Mouse (Mus musculus) CD4-positive, CD25-positive, alpha-beta regulatory T cell, adult 2 months (primary cell): Measurements from ENCODE around the gene Selenof.

Source experiments
- DNase-seq: peaks from one replicate; pipeline ENCODE4 v3.0.0-alpha.2; 2012; ENCODE audit warnings: low read depth, low spot score

The Selenof gene

GRCm38 (mm10) chr3:144561511-144562250 lies 8.4 kb upstream of the Selenof start:
- DNase-seq = peak; percentile 53

GRCm38 (mm10) chr3:144563916-144564315 lies 6.2 kb upstream of the Selenof start:
- no peak for DNase-seq

GRCm38 (mm10) chr3:144565212-144565611 lies 4.9 kb upstream of the Selenof start:
- no peak for DNase-seq

GRCm38 (mm10) chr3:144568861-144569361 lies 1.2 kb upstream of the Selenof start:
- peak; percentile 31 for DNase-seq

- peak; percentile 63 for DNase-seq
Observed at GRCm38 (mm10) chr3:144569401-144569971, 618 bp upstream of the Selenof start.

- no peak for DNase-seq
Observed at GRCm38 (mm10) chr3:144570816-144571487, 848 bp downstream of the Selenof start.

GRCm38 (mm10) chr3:144574256-144574655 lies 4.2 kb downstream of the Selenof start:
- no peak for DNase-seq

- no peak for DNase-seq
Observed at GRCm38 (mm10) chr3:144577366-144578340, 7.5 kb downstream of the Selenof start.

- no peak for DNase-seq
Observed at GRCm38 (mm10) chr3:144578921-144579320, 8.8 kb downstream of the Selenof start.

GRCm38 (mm10) chr3:144579796-144580195 lies 9.7 kb downstream of the Selenof start:
- no peak for DNase-seq

- no peak for DNase-seq
Observed at GRCm38 (mm10) chr3:144580281-144580680, 10.2 kb downstream of the Selenof start.

GRCm38 (mm10) chr3:144581842-144582241 lies 11.7 kb downstream of the Selenof start:
- DNase-seq = no peak

GRCm38 (mm10) chr3:144582306-144582705 lies 12.2 kb downstream of the Selenof start:
- DNase-seq = no peak

GRCm38 (mm10) chr3:144583789-144584188 lies 13.7 kb downstream of the Selenof start:
- no peak for DNase-seq

- DNase-seq = no peak
Observed at GRCm38 (mm10) chr3:144584789-144585553, 14.9 kb downstream of the Selenof start.

- no peak for DNase-seq
Observed at GRCm38 (mm10) chr3:144586731-144587130, 16.6 kb downstream of the Selenof start.

GRCm38 (mm10) chr3:144589189-144589890 lies 19.2 kb downstream of the Selenof start:
- no peak for DNase-seq

GRCm38 (mm10) chr3:144592992-144593785 lies 23.1 kb downstream of the Selenof start:
- no peak for DNase-seq

- no peak for DNase-seq
Observed at GRCm38 (mm10) chr3:144597121-144597520, 27.0 kb downstream of the Selenof start.
